Mouse (Mus musculus) CD4-positive naive resting alpha-beta T cell, adult 76 days (primary cell): ENCODE data around the gene Gm16503. TPM values are rescaled to one million over a fixed set of nuclear protein-coding genes. Genes with fewer than 3 reads are reported as not detected.

ENCODE experiments used
- total RNA-seq: library from RNA; stranded (reverse); gene quantifications from one replicate; pipeline ENCODE4 v1.2.4, GENCODE M21; 2023

Gene Gm16503
- total RNA-seq, result not detected

DNA sequence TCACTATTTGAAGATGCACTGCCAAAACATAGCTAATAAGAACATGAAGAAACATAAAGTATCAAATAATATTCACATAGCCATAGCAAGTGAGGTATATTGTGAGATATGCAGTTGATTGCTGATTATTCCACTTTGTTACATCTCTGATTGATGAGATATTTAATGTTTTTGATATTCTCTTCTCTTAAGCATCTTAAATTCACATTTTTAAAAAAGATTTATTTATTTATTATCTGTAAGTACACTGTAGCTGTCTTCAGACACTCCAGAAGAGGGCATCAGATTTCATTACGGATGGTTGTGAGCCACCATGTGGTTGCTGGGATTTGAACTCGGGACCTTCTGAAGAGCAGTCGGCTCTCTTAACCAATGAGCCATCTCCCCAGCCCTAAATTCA, at the start of gene Gm16503:
Gene Gm16503, plus strand, starts transcription at position 301 of the 400 bp plus-strand sequence.

DNA sequence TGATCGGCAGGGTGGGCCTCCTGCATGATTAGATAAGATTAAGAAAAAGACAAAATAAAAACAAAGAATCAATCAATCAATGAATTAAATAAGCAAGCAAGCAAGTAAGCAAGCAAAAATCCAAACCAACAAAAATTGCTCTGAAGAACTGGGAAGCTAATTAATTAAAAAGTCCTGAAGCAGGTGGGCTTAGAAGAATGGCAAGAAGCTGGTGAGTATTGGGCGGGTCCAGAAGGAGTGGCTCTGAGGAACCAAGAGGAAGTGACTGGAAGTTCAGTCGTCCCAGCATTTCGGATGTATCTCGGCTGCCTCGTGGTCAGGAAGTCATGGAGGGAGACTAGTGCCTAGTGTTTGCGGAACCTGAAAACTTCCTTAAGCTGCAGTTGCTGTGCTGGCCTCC, 47.9 kb upstream of the Gm16503 start, which contains the start of gene Zfp982:
Gene Zfp982, plus strand, starts transcription at position 301 of the 400 bp plus-strand sequence.

DNA sequence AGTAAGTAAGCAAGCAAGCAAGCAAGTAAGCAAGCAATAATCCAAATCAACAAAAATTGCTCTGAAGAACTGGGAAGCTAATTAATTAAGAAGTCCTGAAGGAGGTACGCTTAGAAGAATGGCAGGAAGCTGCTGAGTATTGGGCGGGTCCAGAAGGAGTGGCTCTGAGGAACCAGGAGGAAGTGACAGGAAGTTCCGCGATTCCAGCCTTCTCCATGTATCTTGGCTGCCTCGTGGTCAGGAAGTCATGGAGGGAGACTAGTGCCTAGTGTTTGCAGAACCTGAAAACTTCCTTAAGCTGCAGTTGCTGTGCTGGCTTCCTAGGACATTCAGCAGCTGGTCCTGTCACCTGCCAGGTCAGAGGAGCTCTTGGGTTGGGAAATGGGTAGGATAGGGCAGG, 13.1 kb downstream of the Gm16503 start, which contains the start of gene Zfp985:
Gene Zfp985, plus strand, starts transcription at position 207 of the 400 bp plus-strand sequence.

Other genes with a start within 250 kb of the Gm16503 start
- 0.21 TPM for gene Zfp988, start 234.5 kb upstream of the Gm16503 start, total RNA-seq
- gene Zfp978, start 178.9 kb upstream of the Gm16503 start, total RNA-seq, result 1.3 TPM
- gene Zfp982, start 47.8 kb upstream of the Gm16503 start, total RNA-seq, result not detected
- 0.29 TPM for gene Zfp985, start 13.1 kb downstream of the Gm16503 start, total RNA-seq
- not detected for gene Zfp979, start 102.3 kb downstream of the Gm16503 start, total RNA-seq
- gene Zfp534, start 162.3 kb downstream of the Gm16503 start, total RNA-seq, result 0.32 TPM